Mouse (Mus musculus): ENCODE results near the gene Socs1. TPM values are rescaled to one million over a fixed set of nuclear protein-coding genes. Genes with fewer than 3 reads are reported as not detected.

Socs1 gene
- polyA plus RNA-seq, 2 experiments = 13.8 to 16.6 TPM

DNA sequence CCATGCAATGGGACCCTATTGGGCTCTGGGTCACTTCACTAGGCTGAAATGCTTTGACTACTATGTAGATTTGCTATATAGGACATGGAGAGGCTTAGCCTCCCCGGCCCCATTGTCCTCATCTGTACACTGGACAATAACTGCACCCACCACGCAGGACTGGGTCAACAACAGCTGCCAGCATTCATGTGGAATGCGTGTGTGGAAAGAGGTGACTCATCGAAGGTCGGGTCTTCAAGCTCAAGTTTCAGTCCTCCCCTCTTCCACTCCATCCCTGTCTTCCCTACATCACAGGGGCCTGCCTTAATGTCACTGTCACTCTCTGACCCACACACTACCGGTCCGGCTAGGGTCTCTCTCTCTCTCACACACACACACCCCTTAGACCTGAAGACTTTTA is 9.0 kb downstream of the Socs1 start:
- no peak overlapping the region for H3K4me2 ChIP-seq (replicated peaks; ENCODE audit: low read depth, low read length, severe bottlenecking)
- no peaks in the 10 kb centered on the region for H3K36me3 ChIP-seq (ENCODE audit: control insufficient read depth, insufficient read depth, low read length)
- H3K27me3 ChIP-seq (ENCODE audit: control insufficient read depth, insufficient read depth, low read length) = no peaks in the 10 kb centered on the region
- H3K9ac ChIP-seq (ENCODE audit: low read depth, low read length, severe bottlenecking) = no peak overlapping the region
- ATAC-seq (ENCODE audit: low FRiP score, low read depth) (peak; percentile 51; the same call in 1 of the 2 replicates), DNase-seq (ENCODE audit: low spot score) (no peak)
- WGBS = 53% methylated on average over 6 of the region's 7 CpGs
- H3K27ac ChIP-seq (replicated peaks; ENCODE audit: low read depth, low read length) = no peak overlapping the region
- no peak for TF ChIP-seq POLR2A (IDR thresholded peaks at IDR 0.05; ENCODE audit: borderline replicate concordance, extremely low read depth, insufficient read depth, insufficient read length)
- peaks cover 11% of the 10 kb centered on the region for H3K4me1 ChIP-seq (ENCODE audit: control insufficient read depth, insufficient read depth, low read length)
- H3K9me3 ChIP-seq (ENCODE audit: control insufficient read depth, low read length) = no peaks in the 10 kb centered on the region
- no peak overlapping the region for H3K4me3 ChIP-seq (replicated peaks; ENCODE audit: low read length)

DNA sequence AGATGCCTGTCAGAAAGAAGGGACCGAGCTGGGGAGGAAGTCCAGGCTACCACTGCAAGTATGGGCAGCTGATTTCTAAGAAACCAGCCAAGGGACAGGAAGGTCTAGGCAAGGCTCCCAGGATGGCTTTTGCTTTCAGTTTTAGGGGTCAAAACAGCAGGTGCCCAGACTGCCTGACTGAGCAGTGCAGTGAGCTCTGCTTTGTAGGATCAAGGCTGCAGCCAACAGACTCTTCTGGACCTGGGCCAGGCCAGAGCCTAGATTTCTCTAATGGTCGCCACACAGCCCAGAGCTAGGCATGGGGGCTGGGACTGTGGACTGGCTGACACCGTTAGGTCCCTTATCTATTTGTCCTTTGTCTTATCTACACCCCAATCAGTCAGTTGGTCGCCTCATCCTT is 10.6 kb downstream of the Socs1 start:
- H3K27me3 ChIP-seq (ENCODE audit: control insufficient read depth, insufficient read depth, low read length) = no peaks in the 10 kb centered on the region
- ATAC-seq (ENCODE audit: low FRiP score, low read depth) (no peak), DNase-seq (ENCODE audit: low spot score) (no peak)
- H3K4me2 ChIP-seq (replicated peaks; ENCODE audit: low read depth, low read length, severe bottlenecking) = no peak overlapping the region
- no peak overlapping the region for H3K9ac ChIP-seq (ENCODE audit: low read depth, low read length, severe bottlenecking)
- H3K9me3 ChIP-seq (ENCODE audit: control insufficient read depth, low read length) = no peaks in the 10 kb centered on the region
- 69% methylated on average over 4 of the region's 4 CpGs for WGBS
- no peaks in the 10 kb centered on the region for H3K36me3 ChIP-seq (ENCODE audit: control insufficient read depth, insufficient read depth, low read length)
- no peak for TF ChIP-seq POLR2A (IDR thresholded peaks at IDR 0.05; ENCODE audit: borderline replicate concordance, extremely low read depth, insufficient read depth, insufficient read length)
- no peaks in the 10 kb centered on the region; the same call in 1 of the 2 replicates for H3K4me1 ChIP-seq (ENCODE audit: control insufficient read depth, insufficient read depth, low read length)
- no peak overlapping the region for H3K27ac ChIP-seq (replicated peaks; ENCODE audit: low read depth, low read length)
- H3K4me3 ChIP-seq (replicated peaks; ENCODE audit: low read length) = no peak overlapping the region

DNA sequence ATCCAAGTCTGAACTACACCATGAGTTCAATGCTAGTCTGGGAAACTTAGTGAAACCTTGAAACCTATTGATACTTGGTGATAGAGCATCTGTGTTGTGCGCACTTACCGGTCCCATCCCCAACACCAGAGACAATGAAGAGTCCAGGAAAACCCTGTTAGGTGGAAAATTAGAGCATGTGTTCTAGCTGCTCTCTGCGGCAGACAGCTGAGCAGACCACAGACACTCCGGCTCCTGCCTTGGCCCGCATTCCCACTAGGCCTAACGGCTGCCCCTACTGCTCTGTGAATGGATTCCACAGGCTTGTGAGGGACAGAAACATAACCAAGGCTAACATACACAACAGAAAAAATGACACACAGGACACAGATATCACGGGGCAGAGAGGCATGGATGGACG is 11.8 kb downstream of the Socs1 start:
- Histone ChIP-seq H3K4me3 (replicated peaks; ENCODE audit: low read length) (no peak overlapping the region), H3K9me3 (ENCODE audit: control insufficient read depth, low read length) (no peaks in the 10 kb centered on the region), H3K4me2 (replicated peaks; ENCODE audit: low read depth, low read length, severe bottlenecking) (no peak overlapping the region), H3K36me3 (ENCODE audit: control insufficient read depth, insufficient read depth, low read length) (no peaks in the 10 kb centered on the region), H3K9ac (ENCODE audit: low read depth, low read length, severe bottlenecking) (no peak overlapping the region), H3K27ac (replicated peaks; ENCODE audit: low read depth, low read length) (no peak overlapping the region), H3K4me1 (ENCODE audit: control insufficient read depth, insufficient read depth, low read length) (no peaks in the 10 kb centered on the region; the same call in 1 of the 2 replicates), H3K27me3 (ENCODE audit: control insufficient read depth, insufficient read depth, low read length) (no peaks in the 10 kb centered on the region)
- DNase-seq (ENCODE audit: low spot score) = no peak
- TF ChIP-seq POLR2A (IDR thresholded peaks at IDR 0.05; ENCODE audit: borderline replicate concordance, extremely low read depth, insufficient read depth, insufficient read length) = no peak
- WGBS = 71% methylated on average over 8 of the region's 8 CpGs
- no peak for ATAC-seq (ENCODE audit: low FRiP score, low read depth)

DNA sequence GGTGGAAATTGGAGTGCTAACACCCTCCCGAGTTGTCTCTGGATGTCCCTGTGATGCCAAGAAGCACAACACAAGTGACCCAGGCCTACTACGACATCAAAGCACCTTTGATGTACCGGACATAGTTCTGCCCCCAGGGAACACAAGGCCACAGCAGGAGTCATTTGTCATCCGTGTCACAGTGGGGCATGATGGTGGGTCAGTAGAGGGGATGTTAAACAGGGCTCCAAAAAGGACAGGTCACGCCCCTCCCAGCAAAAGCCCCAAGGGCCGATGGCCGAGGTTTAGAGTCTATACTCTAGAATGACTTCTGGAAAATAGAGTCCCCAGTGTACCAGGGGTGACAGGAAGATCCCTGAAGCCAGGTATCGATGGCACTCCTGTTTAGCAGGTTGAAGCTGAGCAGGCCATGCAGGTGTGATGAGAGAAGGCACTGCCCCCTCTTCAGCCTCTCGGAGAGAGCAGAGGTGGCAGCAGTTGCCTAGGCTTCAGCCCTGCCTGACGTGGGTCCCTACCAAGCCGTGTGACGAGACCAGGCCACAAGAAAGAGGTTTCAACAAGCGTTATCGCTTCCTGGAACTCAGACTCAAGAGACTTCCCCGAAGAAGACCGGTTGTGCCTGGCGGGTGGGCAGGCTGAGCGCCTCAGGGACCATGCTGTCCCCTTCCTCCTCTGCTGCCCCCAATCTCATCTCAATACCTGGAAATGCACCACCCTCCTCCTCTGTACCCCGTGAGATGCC is 13.4 kb downstream of the Socs1 start:
- WGBS = 50% methylated on average over 19 of the region's 19 CpGs

GRCm38 (mm10) chr16:10770531-10771325 is 14.6 kb downstream of the Socs1 start:
- Histone ChIP-seq H3K4me2 (replicated peaks; ENCODE audit: low read depth, low read length, severe bottlenecking) (no peak overlapping the region), H3K9me3 (ENCODE audit: control insufficient read depth, low read length) (no peaks in the 10 kb centered on the region), H3K4me1 (ENCODE audit: control insufficient read depth, insufficient read depth, low read length) (no peaks in the 10 kb centered on the region; the same call in 1 of the 2 replicates), H3K36me3 (ENCODE audit: control insufficient read depth, insufficient read depth, low read length) (no peaks in the 10 kb centered on the region), H3K4me3 (replicated peaks; ENCODE audit: low read length) (no peak overlapping the region), H3K27me3 (ENCODE audit: control insufficient read depth, insufficient read depth, low read length) (no peaks in the 10 kb centered on the region), H3K9ac (ENCODE audit: low read depth, low read length, severe bottlenecking) (no peak overlapping the region), H3K27ac (replicated peaks; ENCODE audit: low read depth, low read length) (no peak overlapping the region)
- no peak for TF ChIP-seq POLR2A (IDR thresholded peaks at IDR 0.05; ENCODE audit: borderline replicate concordance, extremely low read depth, insufficient read depth, insufficient read length)
- no peak for DNase-seq (ENCODE audit: low spot score)
- WGBS = 53% methylated on average over 4 of the region's 4 CpGs
- no peak; the same call in 1 of the 2 replicates for ATAC-seq (ENCODE audit: low FRiP score, low read depth)

More for the DNA sequence above, 13.4 kb downstream of the Socs1 start:
- Histone ChIP-seq H3K9me3 (ENCODE audit: control insufficient read depth, low read length) (no peaks in the 10 kb centered on the region), H3K4me1 (ENCODE audit: control insufficient read depth, insufficient read depth, low read length) (no peaks in the 10 kb centered on the region; the same call in 1 of the 2 replicates), H3K9ac (ENCODE audit: low read depth, low read length, severe bottlenecking) (no peak overlapping the region), H3K27me3 (ENCODE audit: control insufficient read depth, insufficient read depth, low read length) (no peaks in the 10 kb centered on the region), H3K36me3 (ENCODE audit: control insufficient read depth, insufficient read depth, low read length) (no peaks in the 10 kb centered on the region), H3K4me3 (replicated peaks; ENCODE audit: low read length) (no peak overlapping the region), H3K4me2 (replicated peaks; ENCODE audit: low read depth, low read length, severe bottlenecking) (no peak overlapping the region), H3K27ac (replicated peaks; ENCODE audit: low read depth, low read length) (no peak overlapping the region)
- ATAC-seq (ENCODE audit: low FRiP score, low read depth) (no peak), DNase-seq (ENCODE audit: low spot score) (no peak)
- no peak for TF ChIP-seq POLR2A (IDR thresholded peaks at IDR 0.05; ENCODE audit: borderline replicate concordance, extremely low read depth, insufficient read depth, insufficient read length)
